Mouse (Mus musculus) MN1 (cell line): ENCODE measurements around the gene Rspo3.

ENCODE experiments used
- DNase-seq: peaks from one replicate; pipeline ENCODE4 v3.0.0-alpha.2; 2016; ENCODE audit warnings: low spot score

The Rspo3 gene

GRCm38 (mm10) chr10:29535546-29536260 is at the start of gene Rspo3:
Gene Rspo3, minus strand, starts transcription at chr10:29535867.
- DNase-seq: peak; percentile 67

- no peak for DNase-seq
Measured at GRCm38 (mm10) chr10:29581940-29582339, 46.3 kb upstream of the Rspo3 start.

- no peak for DNase-seq
Measured at GRCm38 (mm10) chr10:29581476-29581875, 45.8 kb upstream of the Rspo3 start.

GRCm38 (mm10) chr10:29555983-29556382 is 20.3 kb upstream of the Rspo3 start:
- no peak for DNase-seq

- DNase-seq: no peak
Measured at GRCm38 (mm10) chr10:29554365-29554764, 18.7 kb upstream of the Rspo3 start.

GRCm38 (mm10) chr10:29542982-29543381 is 7.3 kb upstream of the Rspo3 start:
- no peak for DNase-seq

GRCm38 (mm10) chr10:29539516-29539915 is 3.8 kb upstream of the Rspo3 start:
- no peak for DNase-seq

GRCm38 (mm10) chr10:29538791-29539190 is 3.1 kb upstream of the Rspo3 start:
- no peak for DNase-seq

GRCm38 (mm10) chr10:29534830-29535227 is 838 bp downstream of the Rspo3 start:
- no peak for DNase-seq

GRCm38 (mm10) chr10:29533846-29534829 is 1.5 kb downstream of the Rspo3 start:
- peak; percentile 43 for DNase-seq

- peak; percentile 89 for DNase-seq
Measured at GRCm38 (mm10) chr10:29532821-29533715, 2.6 kb downstream of the Rspo3 start.

- no peak for DNase-seq
Measured at GRCm38 (mm10) chr10:29513563-29513962, 22.1 kb downstream of the Rspo3 start.

GRCm38 (mm10) chr10:29508167-29508566 is 27.5 kb downstream of the Rspo3 start:
- no peak for DNase-seq

- no peak for DNase-seq
Measured at GRCm38 (mm10) chr10:29497205-29497822, 38.4 kb downstream of the Rspo3 start.

GRCm38 (mm10) chr10:29493996-29494395 is 41.7 kb downstream of the Rspo3 start:
- no peak for DNase-seq

- DNase-seq: no peak
Measured at GRCm38 (mm10) chr10:29480945-29481344, 54.7 kb downstream of the Rspo3 start.

- no peak for DNase-seq
Measured at GRCm38 (mm10) chr10:29479401-29479800, 56.3 kb downstream of the Rspo3 start.

- no peak for DNase-seq
Measured at GRCm38 (mm10) chr10:29470454-29470853, 65.2 kb downstream of the Rspo3 start.

GRCm38 (mm10) chr10:29460100-29460499 is 75.6 kb downstream of the Rspo3 start:
- no peak for DNase-seq

GRCm38 (mm10) chr10:29459632-29460031 is 76.0 kb downstream of the Rspo3 start:
- peak; percentile 56 for DNase-seq

- DNase-seq: no peak
Measured at GRCm38 (mm10) chr10:29445076-29445475, 90.6 kb downstream of the Rspo3 start.
